ENCODE assay signal across 8 mouse cellular contexts in the genomic region with DNA sequence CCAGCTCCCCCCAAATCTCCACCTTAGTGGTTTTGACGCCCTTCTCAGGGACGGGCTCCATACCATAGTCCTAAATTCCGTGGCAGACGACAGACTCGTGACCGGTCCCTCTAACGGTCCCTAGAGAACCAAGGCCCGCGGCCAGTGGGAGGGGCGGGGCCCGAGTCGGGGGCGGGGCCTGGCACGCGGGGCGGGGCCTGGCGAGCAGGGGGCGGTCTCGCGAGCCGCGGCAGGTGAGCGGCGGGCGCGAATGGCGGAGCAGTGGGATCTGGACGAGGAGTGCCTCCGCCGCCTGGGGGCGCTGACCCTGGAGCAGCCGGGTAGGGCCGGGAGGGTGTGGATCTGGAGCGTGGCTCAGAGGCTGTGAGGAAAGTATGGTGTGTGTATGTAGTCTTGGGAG. TPM values are rescaled to one million over a fixed set of nuclear protein-coding genes. Genes with fewer than 3 reads are reported as not detected.
DNase-seq lines count a peak whose midpoint lies in the region; ATAC-seq and TF ChIP-seq lines count a peak whose summit lies in the region.

A gene (minus strand): TSS at position 112 of the 400 bp plus-strand sequence.
A gene (plus strand): TSS at position 181 of the 400 bp plus-strand sequence.

- H3K4me3 ChIP-seq in embryonic facial prominence, embryonic 10.5 days = peak within 1 kb of the TSS; percentile 54
- peak within 1 kb of the TSS; percentile 35 for H3K4me3 ChIP-seq in heart, embryonic 11.5 days (ENCODE audit: low read depth, low read length)
- peak within 1 kb of the TSS; percentile 32 for H3K4me3 ChIP-seq in kidney, embryonic 14.5 days (ENCODE audit: low read length)
- peak within 1 kb of the TSS; percentile 22; the same call in 1 of the 2 replicates for H3K4me3 ChIP-seq in lung, postnatal 0 days (ENCODE audit: low read depth, low read length)

- no peak for ATAC-seq in heart, embryonic 11.5 days (replicated peaks; ENCODE audit: insufficient number of reproducible peaks, low FRiP score, low TSS enrichment)
- peak; percentile 71 for ATAC-seq in kidney, embryonic 14.5 days (ENCODE audit: low FRiP score, low TSS enrichment)
- peak; percentile 95 for ATAC-seq in lung, postnatal 0 days

- 0 out of 2 replicates have a peak within 1 kb of the TSS, but pooled peaks have one; percentile 36 for H3K9ac ChIP-seq in heart, embryonic 11.5 days (ENCODE audit: low read depth, low read length)
- no peak within 1 kb of the TSS for H3K9ac ChIP-seq in kidney, embryonic 14.5 days (ENCODE audit: low read depth, low read length)
- H3K9ac ChIP-seq in lung, postnatal 0 days (replicated peaks; ENCODE audit: low read depth) = no peak within 1 kb of the TSS

- peak; percentile 56 for DNase-seq in B cell, adult 2 months
- DNase-seq in adrenal gland, postnatal 25 days = peak; percentile 64
- peak; percentile 72 for DNase-seq in embryonic facial prominence, embryonic 10.5 days (ENCODE audit: low spot score)
- DNase-seq in lung, postnatal 0 days (ENCODE audit: low spot score) = peak; percentile 74
- DNase-seq in skeletal muscle tissue, adult 2 months (ENCODE audit: low read depth, low spot score) = peak; percentile 14
- DNase-seq in layer of hippocampus, postnatal 25 days (ENCODE audit: extremely low spot score in 1 of 2, low spot score in 1 of 2) = no peak

- no peak for TF ChIP-seq EP300 in lung, postnatal 0 days (IDR thresholded peaks at IDR 0.05)

- H3K27ac ChIP-seq in embryonic facial prominence, embryonic 10.5 days (replicated peaks) = no peak within 1 kb of the TSS
- H3K27ac ChIP-seq in heart, embryonic 11.5 days (ENCODE audit: low read depth, low read length) = no peak within 1 kb of the TSS
- no peak within 1 kb of the TSS for H3K27ac ChIP-seq in kidney, embryonic 14.5 days (ENCODE audit: low read depth, low read length)
- H3K27ac ChIP-seq in lung, postnatal 0 days (ENCODE audit: low read length) = no peak within 1 kb of the TSS

- WGBS in embryonic facial prominence, embryonic 10.5 days = 1% methylated on average over 34 of the region's 34 CpGs
- WGBS in heart, embryonic 11.5 days (ENCODE audit: insufficient replicate concordance) = 1% methylated on average over 34 of the region's 34 CpGs
- WGBS in kidney, embryonic 14.5 days = 2% methylated on average over 34 of the region's 34 CpGs
- WGBS in lung, postnatal 0 days = 3% methylated on average over 19 of the region's 34 CpGs

- no peaks in the 10 kb centered on the region for H3K36me3 ChIP-seq in embryonic facial prominence, embryonic 10.5 days (replicated peaks)
- H3K36me3 ChIP-seq in heart, embryonic 11.5 days (ENCODE audit: control insufficient read depth, insufficient read depth, low read length) = no peaks in the 10 kb centered on the region
- H3K36me3 ChIP-seq in kidney, embryonic 14.5 days (ENCODE audit: control insufficient read depth, insufficient read depth, low read length) = no peaks in the 10 kb centered on the region
- no peaks in the 10 kb centered on the region for H3K36me3 ChIP-seq in lung, postnatal 0 days (ENCODE audit: insufficient read depth, low read length)

- peaks cover 11% of the 10 kb centered on the region for H3K4me1 ChIP-seq in embryonic facial prominence, embryonic 10.5 days
- H3K4me1 ChIP-seq in heart, embryonic 11.5 days (ENCODE audit: control insufficient read depth, insufficient read depth, low read length) = peaks cover 7% of the 10 kb centered on the region
- no peaks in the 10 kb centered on the region for H3K4me1 ChIP-seq in kidney, embryonic 14.5 days (ENCODE audit: control insufficient read depth, insufficient read depth, low read length)
- H3K4me1 ChIP-seq in lung, postnatal 0 days (ENCODE audit: insufficient read depth, low read depth, low read length) = peaks cover 3% of the 10 kb centered on the region; the same call in 1 of the 2 replicates

- TF ChIP-seq CTCF in lung, postnatal 0 days (IDR thresholded peaks at IDR 0.05) = peak; percentile 70

- H3K27me3 ChIP-seq in embryonic facial prominence, embryonic 10.5 days (replicated peaks; ENCODE audit: low read depth, poor library complexity, severe bottlenecking) = peaks cover 32% of the 10 kb centered on the region
- peaks cover 24% of the 10 kb centered on the region for H3K27me3 ChIP-seq in heart, embryonic 11.5 days (ENCODE audit: control insufficient read depth, insufficient read depth, low read length)
- peaks cover 22% of the 10 kb centered on the region; the same call in 1 of the 2 replicates for H3K27me3 ChIP-seq in kidney, embryonic 14.5 days (ENCODE audit: control insufficient read depth, insufficient read depth, low read length)
- no peaks in the 10 kb centered on the region for H3K27me3 ChIP-seq in lung, postnatal 0 days (replicated peaks; ENCODE audit: insufficient read depth, low read length)

- peak within 1 kb of the TSS; percentile 70 for H3K4me2 ChIP-seq in heart, embryonic 11.5 days
- peak within 1 kb of the TSS; percentile 54 for H3K4me2 ChIP-seq in kidney, embryonic 14.5 days (replicated peaks; ENCODE audit: low read depth, low read length)
- peak within 1 kb of the TSS; percentile 51 for H3K4me2 ChIP-seq in lung, postnatal 0 days (replicated peaks; ENCODE audit: low read depth, low read length)

- 0 out of 2 replicates have a peak, but pooled peaks cover 3% of the 10 kb centered on the region for H3K9me3 ChIP-seq in embryonic facial prominence, embryonic 10.5 days
- H3K9me3 ChIP-seq in heart, embryonic 11.5 days (replicated peaks; ENCODE audit: control insufficient read depth, low read length) = no peaks in the 10 kb centered on the region
- 0 out of 2 replicates have a peak, but pooled peaks cover 3% of the 10 kb centered on the region for H3K9me3 ChIP-seq in kidney, embryonic 14.5 days (ENCODE audit: control insufficient read depth, low read length)
- H3K9me3 ChIP-seq in lung, postnatal 0 days (ENCODE audit: low read length) = no peaks in the 10 kb centered on the region

RNA-seq across cellular contexts. Expression of the first gene that starts in this region (rescaled TPM):
- not detected in 2 replicates for total RNA-seq in adrenal gland, postnatal 25 days (2021)
- 0.08 and 0.16 TPM in 2 replicates for polyA plus RNA-seq in embryonic facial prominence, embryonic 10.5 days (2016; fragmentation: Nextera tagmentation; extraction: Ambion mirVana)
- polyA plus RNA-seq in heart, embryonic 11.5 days (2014; fragmentation: Nextera tagmentation; extraction: Ambion mirVana) = not detected in 2 replicates
- polyA plus RNA-seq in kidney, embryonic 14.5 days (2014; fragmentation: Nextera tagmentation; extraction: Ambion mirVana) = not detected in 2 replicates
- 0.14 and 0.38 TPM in 2 replicates for polyA plus RNA-seq in lung, postnatal 0 days (2015; fragmentation: Nextera tagmentation; extraction: Ambion mirVana)
- total RNA-seq in layer of hippocampus, postnatal 25 days (2021) = not detected

RNA-seq across cellular contexts. Expression of the second gene that starts in this region (rescaled TPM):
- 3.8 and 6.1 TPM in 2 replicates for total RNA-seq in adrenal gland, postnatal 25 days (2021)
- 0.29 and 0.67 TPM in 2 replicates for polyA plus RNA-seq in embryonic facial prominence, embryonic 10.5 days (2016; fragmentation: Nextera tagmentation; extraction: Ambion mirVana)
- not detected in 2 replicates for polyA plus RNA-seq in heart, embryonic 11.5 days (2014; fragmentation: Nextera tagmentation; extraction: Ambion mirVana)
- polyA plus RNA-seq in kidney, embryonic 14.5 days (2014; fragmentation: Nextera tagmentation; extraction: Ambion mirVana) = 0.21 TPM in 1 of 2 replicates, not detected in the other
- polyA plus RNA-seq in lung, postnatal 0 days (2015; fragmentation: Nextera tagmentation; extraction: Ambion mirVana) = 3.7 and 3.9 TPM in 2 replicates
- total RNA-seq in layer of hippocampus, postnatal 25 days (2021) = under 1 TPM; 0.34 to 0.59 TPM

Comparison
In these comparisons a context has a peak if more than half of its experiments do, and no peak if none do; other contexts are left out.
1. Peak in DNase-seq and H3K4me3 ChIP-seq in embryonic facial prominence, embryonic 10.5 days; RNA of the genes that start here not detected or under 1 TPM.
2. Peak in ATAC-seq, H3K4me3 ChIP-seq and H3K4me2 ChIP-seq in kidney, embryonic 14.5 days; RNA of the genes that start here not detected or under 1 TPM.
3. DNase-seq: peak in B cell, adult 2 months (2 of 2), adrenal gland, postnatal 25 days (single experiment), lung, postnatal 0 days (single experiment) and skeletal muscle tissue, adult 2 months (single experiment); none in layer of hippocampus, postnatal 25 days (0 of 2).
4. Peak in every context shown above with its lines, with median percentiles within 50 percentile points of each other: H3K4me3 ChIP-seq and H3K4me2 ChIP-seq.